Mouse (Mus musculus) intestine, embryonic 16.5 days (tissue): ENCODE results near the gene Speer4b. TPM values are rescaled to one million over a fixed set of nuclear protein-coding genes. Genes with fewer than 3 reads are reported as not detected.

Source experiments
- ATAC-seq: fragments of 200-750 bp; cut with Nextera tagmentation; 2 replicates; pipeline ENCODE4 v1.8.0; 2017; ENCODE audit warnings: moderate TSS enrichment, moderate library complexity
- H3K27ac ChIP-seq: fragments of 300-500 bp; sonication (generic); 2 replicates; pipeline ENCODE4 v1.5.1; 2014; ENCODE audit warnings: mild to moderate bottlenecking, low read length
- H3K27me3 ChIP-seq: fragments of 300-500 bp; sonication (generic); replicated peaks from 2 replicates; pipeline ENCODE4 v1.6.1; 2014; ENCODE audit warnings: low read length, control low read depth, mixed read lengths; ENCODE audit not compliant: control insufficient read depth, insufficient read depth
- H3K36me3 ChIP-seq: fragments of 300-500 bp; sonication (generic); 2 replicates; pipeline ENCODE4 v1.6.1; 2014; ENCODE audit warnings: low read length, control low read depth; ENCODE audit not compliant: control insufficient read depth, insufficient read depth
- H3K4me1 ChIP-seq: fragments of 300-500 bp; sonication (generic); 2 replicates; pipeline ENCODE4 v1.6.1; 2014; ENCODE audit warnings: low read length, control low read depth, mixed read lengths; ENCODE audit not compliant: control insufficient read depth, insufficient read depth
- H3K4me2 ChIP-seq: fragments of 300-500 bp; sonication (generic); 2 replicates; pipeline ENCODE4 v1.6.1; 2014; ENCODE audit warnings: low read depth, low read length, control low read depth
- H3K4me3 ChIP-seq: fragments of 300-500 bp; sonication (generic); 2 replicates; pipeline ENCODE4 v1.5.1; 2014; ENCODE audit warnings: mild to moderate bottlenecking, low read length
- H3K9ac ChIP-seq: fragments of 300-500 bp; sonication (generic); 2 replicates; pipeline ENCODE4 v1.6.1; 2014; ENCODE audit warnings: low read depth, low read length
- H3K9me3 ChIP-seq: fragments of 300-500 bp; sonication (generic); 2 replicates; pipeline ENCODE4 v1.6.1; 2016; ENCODE audit warnings: low read length, control low read depth; ENCODE audit not compliant: control insufficient read depth
- WGBS: fragments of 180-500 bp; shearing (Covaris S2); extraction: QIAGEN DNeasy Blood & Tissue Kit; methylation state at CpG from one replicate; pipeline ENCODE4 v1.1.7; 2014; 5-methylcytosine and 5-hydroxymethylcytosine counted together
- polyA plus RNA-seq: library from polyadenylated mRNA; unstranded; fragments of >200 nt; fragmentation: Nextera tagmentation; extraction: Ambion mirVana; gene quantifications from 2 replicates; pipeline ENCODE4 v1.2.1, GENCODE M21; 2015

Gene Speer4b
- polyA plus RNA-seq, 1 experiment from 2014 or later, result not detected

- Histone ChIP-seq H3K4me2 (no peak overlapping the region), H3K36me3 (no peaks in the 10 kb centered on the region), H3K9me3 (no peaks in the 10 kb centered on the region), H3K9ac (no peak overlapping the region), H3K4me1 (no peaks in the 10 kb centered on the region), H3K27ac (no peak overlapping the region), H3K4me3 (no peak overlapping the region), H3K27me3 (no peaks in the 10 kb centered on the region)
- no peak for ATAC-seq
- 79% methylated on average over 1 of the region's 1 CpGs for WGBS
These were observed 44.3 kb downstream of the Speer4b start for GRCm38 (mm10) chr5:27456981-27457380.

GRCm38 (mm10) chr5:27454386-27454785 is 46.9 kb downstream of the Speer4b start:
- no peak for ATAC-seq
- Histone ChIP-seq H3K4me2 (no peak overlapping the region), H3K9me3 (no peaks in the 10 kb centered on the region), H3K9ac (no peak overlapping the region), H3K27me3 (no peaks in the 10 kb centered on the region), H3K36me3 (no peaks in the 10 kb centered on the region), H3K4me3 (no peak overlapping the region), H3K4me1 (no peaks in the 10 kb centered on the region), H3K27ac (no peak overlapping the region)
- 84% methylated on average over 3 of the region's 3 CpGs for WGBS

- H3K27me3 ChIP-seq, result no peaks in the 10 kb centered on the region
- ATAC-seq, result no peak
- no peak overlapping the region for H3K4me2 ChIP-seq
- H3K9ac ChIP-seq, result no peak overlapping the region
- H3K9me3 ChIP-seq, result no peaks in the 10 kb centered on the region
- H3K27ac ChIP-seq, result no peak overlapping the region
- H3K36me3 ChIP-seq, result no peaks in the 10 kb centered on the region
- H3K4me3 ChIP-seq, result no peak overlapping the region
- H3K4me1 ChIP-seq, result no peaks in the 10 kb centered on the region
- 42% methylated on average over 3 of the region's 3 CpGs for WGBS
These were observed 47.9 kb downstream of the Speer4b start for GRCm38 (mm10) chr5:27453201-27453845.
